Mouse (Mus musculus) thymus, postnatal 25 days (tissue): ENCODE measurements around the gene Zfp541.

Experiments
- DNase-seq: peaks from one replicate; pipeline ENCODE4 v3.0.0; 2022

Gene Zfp541

DNA sequence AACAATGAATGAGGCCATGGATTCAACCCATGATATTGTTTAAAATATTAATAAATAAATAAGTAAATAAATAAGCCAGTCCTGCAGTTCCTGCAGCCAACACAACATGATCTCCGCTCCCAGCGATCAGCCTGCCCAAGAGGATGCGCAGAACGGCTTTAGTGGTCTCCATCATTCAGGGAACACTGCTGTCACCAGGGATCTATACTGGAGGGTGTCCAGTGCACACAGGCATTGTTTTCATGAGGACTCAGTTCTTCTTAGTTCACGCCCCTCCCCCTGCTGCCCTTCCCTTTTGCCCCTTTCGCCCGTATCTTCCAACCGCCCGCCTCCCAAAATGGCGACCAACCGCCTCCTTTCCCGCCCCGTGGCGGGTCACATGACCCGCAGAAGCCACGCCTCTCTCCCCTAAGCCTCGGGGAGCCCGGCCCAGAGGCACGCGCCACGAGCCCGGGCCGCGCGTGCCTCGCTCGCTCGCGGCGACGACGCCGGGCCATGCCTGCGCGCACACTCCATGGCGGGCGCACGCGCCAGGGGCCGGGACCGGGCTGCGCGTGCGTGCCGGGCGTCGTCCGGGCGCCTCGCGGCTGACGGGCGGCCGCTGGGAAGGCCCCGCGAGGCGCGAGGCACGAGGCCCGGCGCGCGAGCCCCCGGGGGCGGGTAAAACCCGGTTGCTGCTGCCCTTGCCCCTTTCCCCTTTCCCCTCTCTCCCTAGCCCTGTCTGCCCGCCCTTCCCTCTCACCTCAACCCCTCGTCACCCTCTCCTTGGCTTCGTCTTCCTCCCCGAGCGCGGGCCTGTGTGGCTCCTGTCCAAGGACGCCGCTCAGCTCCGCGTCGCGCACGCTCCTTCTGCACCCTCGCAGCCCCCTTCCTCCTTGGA, at the start of gene Zfp541:
Gene Zfp541 (plus strand): TSS at position 596 of the 880 bp plus-strand sequence.
- DNase-seq = no peak

DNA sequence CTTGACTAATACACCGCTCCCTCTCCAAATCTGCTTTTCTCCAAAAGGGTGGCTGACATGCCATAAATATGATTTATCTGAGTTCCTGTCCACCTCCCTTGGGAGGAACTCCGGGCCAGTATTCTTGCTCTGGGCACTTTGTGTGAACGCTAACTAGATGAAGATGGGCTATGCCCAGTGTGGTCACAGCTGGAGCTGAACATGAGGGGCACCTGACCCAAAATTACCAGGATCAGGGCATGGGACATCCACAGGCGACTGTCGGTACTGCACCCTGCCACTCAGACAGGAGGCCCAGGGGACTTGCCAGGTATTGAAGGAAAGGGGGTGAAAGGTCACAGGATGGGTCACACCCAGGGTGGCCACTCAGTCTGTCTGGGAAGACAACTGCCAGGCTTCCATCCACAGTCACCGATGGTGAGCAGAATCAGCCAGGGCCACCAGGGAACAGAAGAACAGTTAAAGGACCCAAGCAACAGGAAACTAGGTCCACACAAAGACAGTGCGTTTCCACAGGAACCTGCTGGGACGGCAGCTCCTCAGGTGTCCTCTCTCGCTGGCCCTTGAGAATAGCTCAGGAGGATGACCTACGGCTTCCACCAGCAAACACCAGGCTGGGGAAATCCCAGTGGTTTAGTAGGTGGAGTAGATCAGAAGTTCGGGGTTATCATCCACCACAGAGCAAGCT, 48.9 kb upstream of the Zfp541 start:
- peak; percentile 49 for DNase-seq

DNA sequence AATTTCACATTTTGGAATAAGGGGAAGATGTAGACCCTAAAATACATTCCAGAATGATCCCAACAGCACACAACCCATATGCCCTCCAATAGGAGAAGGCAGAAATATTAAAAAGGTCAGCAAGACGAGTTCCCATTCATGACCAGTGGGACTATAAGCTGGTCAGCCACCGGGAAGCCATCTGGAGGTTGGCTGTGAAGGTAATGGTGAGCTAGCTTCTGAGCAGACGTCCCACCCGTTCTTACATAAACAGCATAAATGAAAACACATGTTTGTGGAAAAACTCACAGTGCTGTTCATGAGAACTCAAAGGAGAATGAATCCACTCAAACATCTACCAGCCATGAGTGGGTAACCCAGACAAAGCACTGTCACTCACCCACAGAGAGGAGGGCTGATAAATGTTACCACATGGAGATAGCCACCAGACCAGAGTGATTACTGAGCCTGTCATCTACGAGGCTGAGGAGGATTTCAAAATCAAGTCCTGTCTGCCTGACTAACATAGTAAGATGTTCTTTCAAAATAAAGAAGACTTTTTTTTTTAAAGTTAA, 47.8 kb upstream of the Zfp541 start:
- no peak for DNase-seq

DNA sequence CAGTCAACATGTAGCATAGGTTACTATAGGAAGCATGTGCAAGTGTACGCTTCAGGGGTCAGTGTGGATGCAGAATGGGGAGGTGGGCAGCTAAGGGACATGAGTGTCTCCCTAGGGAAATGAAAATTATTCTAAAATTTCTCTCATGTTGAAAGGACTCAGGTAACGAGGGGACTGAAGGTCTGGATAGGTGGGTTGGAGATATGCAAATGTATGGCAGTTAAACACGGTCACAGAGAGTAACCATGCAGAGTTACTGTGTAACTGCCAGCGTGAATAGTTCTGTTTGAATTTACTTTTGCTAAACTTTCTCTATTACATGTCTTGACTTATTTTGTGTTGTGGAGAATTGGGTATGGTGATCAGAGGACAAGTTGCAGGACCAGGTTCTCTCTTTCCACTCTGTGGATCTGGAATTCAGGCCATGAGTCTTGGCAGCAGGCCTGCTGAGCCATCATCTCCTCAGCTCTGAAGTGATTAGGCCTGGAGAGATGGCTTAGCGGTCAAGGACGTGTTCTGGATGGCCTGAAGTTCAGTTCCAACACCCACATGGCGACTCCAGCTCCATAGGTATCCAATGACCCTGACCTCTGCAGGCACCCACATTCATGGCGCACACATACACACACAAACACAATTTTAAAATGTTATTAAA, 47.0 kb upstream of the Zfp541 start:
- no peak for DNase-seq

DNA sequence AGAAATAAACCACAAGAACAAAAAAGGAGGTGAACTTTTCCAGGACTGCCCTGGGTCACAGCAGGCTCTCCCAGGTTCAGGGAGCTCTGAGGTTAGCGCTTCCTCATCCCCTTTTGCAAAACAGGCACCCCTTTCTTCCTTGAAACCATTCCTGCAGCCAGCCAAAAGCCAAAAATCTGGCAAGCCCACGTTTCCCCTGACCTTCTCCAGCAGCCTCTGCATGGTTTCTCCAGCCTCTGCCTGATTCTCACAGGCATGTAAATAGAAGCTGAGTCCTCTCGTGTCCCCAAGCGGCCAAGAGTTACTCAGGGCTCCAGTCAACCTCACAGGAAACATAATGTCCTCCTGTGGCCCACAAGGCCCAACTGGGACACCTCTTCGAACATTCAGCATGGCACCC, 46.2 kb upstream of the Zfp541 start:
- DNase-seq = no peak

DNA sequence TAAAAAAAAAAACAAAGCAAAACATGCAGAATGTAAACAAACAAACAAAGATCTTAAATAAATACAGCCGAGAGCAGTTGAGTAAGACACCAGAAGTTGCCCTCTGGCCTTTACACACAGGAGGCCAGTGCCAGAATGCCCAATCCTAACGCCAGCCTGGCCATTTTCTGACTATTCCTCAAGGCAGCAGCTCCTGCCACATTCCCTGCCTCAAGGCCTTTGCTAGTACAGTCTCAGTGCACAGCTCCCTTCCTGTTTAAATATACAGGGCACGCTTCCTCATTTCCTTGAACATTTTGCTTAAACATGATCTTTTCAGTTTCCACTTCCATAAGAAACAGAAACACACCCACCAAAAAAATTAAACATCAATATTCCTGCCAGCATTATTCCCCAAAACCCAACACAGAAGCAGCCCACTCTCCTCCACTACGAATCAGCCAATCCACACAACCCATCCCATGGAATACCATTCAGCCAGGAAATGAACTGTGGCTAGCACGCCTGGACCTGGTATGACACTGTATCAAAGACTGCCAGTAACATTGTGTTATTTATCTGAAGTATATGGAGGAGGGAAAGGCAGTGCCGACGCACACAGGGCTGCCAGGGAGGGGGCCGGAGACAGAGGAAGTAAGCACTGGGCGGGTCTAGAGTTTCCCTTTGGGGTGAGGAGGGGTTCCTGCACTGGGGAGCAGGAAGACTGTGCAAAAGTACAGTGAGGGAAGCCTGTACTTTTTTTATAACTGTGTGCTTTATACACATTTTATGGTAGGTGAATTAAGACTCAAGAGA, 43.4 kb upstream of the Zfp541 start:
- peak; percentile 66 for DNase-seq

DNA sequence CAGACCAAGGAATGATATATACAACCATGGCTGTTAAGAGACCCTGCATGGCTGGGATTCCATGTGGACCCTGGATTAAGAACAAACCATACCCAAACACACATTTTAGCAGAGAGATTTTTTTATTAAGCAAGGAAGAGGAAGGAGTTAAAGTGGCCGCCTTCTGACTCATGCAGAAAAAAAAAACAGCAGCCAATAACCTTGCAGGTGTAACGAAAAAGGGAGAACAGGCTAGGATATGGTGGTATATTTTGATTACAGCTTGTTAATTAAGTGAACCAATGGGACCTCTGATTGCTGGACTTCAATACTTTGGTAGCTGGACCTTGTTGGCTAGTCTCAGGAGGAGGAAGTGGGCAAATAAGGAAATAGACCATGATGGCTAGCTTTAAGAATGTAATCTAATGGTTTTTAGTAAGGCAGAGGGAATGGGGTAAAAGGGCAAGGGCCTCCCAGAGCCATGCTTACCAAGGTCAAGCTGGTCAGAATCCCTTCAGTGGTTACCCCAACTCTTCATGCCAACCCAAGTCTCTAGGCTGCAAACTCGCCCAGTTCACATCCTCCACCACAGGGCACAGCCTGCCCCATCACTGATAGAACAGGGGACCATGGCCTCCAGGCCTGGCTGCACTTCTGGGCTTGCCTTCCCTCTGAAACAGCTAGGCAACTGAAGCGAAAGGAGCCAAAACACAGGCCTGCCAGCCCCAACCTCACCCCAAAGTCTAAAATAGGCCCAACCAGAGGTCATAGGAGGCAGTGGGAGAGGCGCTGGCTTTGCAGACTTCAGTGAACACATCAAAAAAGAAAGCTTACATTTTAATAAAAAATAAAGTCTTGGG, 42.1 kb upstream of the Zfp541 start:
- no peak for DNase-seq

DNA sequence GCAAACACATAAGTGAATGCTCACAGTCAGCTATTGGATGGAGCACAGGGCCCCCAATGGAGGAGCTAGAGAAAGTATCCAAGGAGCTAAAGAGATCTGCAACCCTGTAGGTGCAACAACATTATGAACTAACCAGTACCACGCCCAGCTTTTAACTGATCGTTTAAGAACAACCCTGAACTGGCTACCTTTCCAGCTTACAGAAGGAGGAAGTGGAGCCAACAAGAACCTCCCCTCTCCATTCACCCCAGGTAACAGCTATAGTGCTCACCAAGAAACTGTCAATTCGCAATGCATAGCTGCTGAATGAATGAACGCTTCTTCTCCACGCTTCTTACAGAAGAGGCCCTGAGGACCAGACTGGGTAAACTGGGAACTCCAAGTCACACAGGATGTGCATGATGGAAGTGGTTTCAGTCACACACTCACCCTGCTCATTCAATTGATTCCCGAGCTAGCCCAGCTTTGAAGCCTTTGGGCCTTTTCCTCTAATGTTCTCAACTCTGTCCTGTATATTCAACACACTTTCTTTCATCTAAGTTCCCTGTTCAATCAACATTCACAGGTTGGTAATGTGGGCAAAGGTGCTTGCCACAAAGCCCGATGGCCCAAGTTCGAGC, 36.9 kb upstream of the Zfp541 start:
- no peak for DNase-seq

DNA sequence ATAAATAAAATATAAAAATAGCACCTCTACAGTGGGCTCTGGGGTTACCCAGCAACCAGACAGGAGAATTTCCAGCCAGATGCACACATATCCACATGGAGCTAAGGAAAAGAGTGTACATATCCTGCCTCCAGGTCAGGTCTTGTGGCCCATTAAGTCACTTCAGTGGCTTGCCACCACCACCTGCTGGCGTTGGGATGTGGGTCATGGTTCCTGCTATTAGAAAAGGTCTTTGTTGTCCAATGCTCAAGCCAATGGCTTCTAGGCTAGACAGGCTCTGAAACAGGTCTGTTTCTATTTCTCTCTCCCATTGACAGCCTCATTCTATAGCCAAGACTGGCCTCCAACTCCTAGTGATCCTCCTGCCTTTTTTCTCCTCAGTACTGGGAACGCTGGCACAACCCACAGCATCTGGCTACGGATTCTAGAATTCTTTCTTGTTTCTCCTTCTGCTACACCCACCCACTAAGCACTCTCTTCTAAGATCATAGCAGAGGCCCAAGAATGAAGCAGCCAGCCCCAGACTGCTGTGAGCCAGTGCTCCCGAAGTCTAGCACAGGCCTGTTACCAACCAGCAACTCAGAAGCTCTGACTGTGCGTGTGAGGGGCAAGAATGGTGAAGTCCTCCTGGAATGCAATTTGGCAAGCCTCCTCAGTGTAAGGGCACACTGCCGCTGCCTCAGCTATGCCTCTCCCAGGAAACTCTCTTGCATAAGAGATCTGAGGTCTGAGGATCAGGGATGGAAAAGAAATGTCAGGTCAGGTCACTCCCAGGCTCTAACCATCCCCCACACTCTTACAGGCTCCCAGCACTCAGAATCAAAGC, 33.3 kb upstream of the Zfp541 start:
- no peak for DNase-seq

DNA sequence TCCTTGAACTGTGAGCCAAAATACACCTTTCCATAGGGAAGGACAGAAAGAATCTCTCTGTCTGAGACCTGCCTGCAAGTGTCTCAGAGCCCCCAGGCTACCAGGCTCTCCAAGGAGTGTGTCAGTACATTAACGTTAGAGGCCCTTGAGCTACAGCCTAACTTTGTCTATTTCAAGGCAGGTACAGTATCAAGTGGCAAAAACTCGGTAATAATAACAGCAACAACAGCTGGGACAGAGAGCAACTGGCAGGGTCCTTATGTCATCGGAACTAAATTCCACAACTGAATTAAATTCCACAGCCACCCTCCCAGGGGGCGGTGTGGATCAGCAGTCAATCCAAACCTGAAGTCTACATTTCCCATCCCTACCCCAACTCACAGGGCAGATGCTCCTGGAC, 30.5 kb upstream of the Zfp541 start:
- DNase-seq = no peak

DNA sequence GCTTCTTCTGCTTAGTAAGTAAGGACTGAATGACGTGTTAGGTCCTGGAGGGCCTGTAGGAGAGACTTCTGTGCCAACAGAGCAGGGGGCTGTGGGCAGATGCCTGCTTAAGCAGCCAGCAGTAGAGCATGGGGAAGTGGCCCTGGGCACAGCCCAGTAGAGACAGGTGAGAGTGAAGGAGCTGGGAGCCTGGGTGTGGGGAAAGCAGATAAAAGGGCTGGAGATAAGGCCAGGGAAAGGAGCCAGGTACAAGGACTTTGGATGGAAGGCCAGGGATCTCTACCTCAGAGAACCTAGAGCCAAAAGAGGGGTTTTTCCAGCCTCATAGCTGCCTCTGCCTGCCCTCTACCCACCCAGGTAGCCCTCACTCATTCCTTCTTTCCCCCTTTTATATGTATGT, 28.6 kb upstream of the Zfp541 start:
- DNase-seq = no peak

DNA sequence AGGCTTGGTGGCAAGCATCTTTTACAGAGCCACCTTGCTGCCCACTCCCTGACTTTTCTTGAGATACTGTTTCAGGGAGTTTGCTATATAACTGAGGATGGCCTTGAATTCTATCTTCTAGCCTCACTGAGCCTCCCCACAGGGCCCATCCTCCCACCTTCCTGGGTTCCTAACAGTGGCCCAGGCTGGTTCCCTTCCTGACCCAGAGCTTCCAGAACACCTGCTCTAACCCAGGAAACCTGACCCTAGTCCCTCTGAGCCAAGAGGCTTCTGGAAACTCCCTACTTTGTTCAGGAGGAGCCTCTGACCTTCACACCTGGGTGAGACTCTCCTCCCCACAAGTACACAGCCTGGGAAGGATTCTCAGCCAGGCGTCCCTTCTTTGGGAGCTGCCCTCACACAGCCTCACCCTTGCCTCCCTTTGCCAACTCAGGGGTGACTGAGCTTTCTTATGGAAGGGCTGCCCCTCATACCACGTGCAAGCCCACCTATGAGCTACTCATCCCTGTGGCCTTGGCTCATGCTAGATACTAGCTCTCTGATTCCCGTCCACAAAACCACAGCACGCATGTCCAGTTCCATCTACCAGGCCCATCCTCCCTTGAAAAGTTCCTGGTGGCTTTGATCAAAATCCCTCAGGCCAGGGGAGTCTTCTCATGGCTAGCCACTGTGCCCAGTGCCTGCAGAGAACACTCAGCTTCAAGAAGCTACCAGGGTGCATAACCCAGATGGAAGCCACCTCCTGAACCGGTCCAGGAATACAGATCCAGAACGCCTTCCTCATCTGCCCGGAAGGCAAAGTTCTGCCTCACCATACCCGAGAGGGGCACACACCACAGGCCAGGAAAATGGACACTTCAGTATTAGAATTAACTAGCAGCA, 27.8 kb upstream of the Zfp541 start:
- no peak for DNase-seq

DNA sequence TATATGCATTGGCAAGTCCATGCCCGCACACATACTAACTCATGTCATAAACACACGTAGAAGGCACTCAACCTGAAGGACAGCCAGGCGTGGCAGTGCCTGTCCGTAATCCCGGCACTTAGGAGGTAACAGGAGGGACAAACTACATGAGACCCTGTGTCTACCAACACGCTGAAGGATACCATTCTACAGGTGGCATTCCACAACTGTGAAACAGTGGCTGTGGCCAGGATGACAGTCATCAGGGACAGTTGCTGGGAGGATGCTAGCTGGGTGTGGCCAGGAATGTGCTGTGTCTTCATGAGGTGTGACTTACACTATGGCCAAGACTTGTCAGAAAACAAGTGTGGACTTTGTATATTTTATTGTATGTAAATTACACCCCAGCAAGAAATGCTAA, 24.6 kb upstream of the Zfp541 start:
- no peak for DNase-seq

DNA sequence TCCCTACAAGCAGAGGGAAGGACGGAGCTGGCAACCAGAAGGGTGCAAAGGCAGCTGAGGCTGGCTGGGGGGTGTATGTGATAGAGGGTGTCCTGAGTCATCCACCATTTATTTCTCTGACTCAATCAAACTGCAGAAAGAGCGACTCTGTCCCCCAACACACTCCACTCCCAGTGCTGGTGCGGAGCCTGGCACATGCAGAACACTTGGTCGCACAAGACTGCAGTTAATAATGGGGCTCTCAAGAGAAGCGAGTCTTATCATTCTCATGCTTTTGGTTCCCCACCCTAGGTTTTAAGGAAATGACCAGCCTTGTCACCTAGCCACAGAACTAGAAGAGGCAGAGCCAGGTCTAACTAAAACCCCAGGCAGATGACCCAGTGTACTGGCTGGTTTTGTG, 22.3 kb upstream of the Zfp541 start:
- no peak for DNase-seq

DNA sequence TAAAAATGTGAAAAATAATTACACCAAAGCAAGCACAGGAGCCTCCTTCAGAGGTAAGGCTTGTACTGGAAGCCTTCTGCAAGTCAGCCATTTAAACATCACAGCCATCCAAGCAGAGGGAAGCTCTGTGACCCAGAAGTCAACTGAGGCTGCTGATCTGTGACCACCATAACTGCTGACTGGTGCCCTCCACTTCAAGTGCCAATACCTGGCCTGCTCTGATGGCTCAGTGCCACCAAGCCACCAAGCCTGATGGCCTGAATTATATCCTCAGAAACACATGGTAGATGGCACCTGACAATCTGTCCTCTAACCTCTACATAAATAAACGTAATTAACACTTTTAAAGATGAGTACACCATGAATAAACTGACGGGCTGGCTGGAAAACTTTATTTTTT, 20.4 kb upstream of the Zfp541 start:
- no peak for DNase-seq

DNA sequence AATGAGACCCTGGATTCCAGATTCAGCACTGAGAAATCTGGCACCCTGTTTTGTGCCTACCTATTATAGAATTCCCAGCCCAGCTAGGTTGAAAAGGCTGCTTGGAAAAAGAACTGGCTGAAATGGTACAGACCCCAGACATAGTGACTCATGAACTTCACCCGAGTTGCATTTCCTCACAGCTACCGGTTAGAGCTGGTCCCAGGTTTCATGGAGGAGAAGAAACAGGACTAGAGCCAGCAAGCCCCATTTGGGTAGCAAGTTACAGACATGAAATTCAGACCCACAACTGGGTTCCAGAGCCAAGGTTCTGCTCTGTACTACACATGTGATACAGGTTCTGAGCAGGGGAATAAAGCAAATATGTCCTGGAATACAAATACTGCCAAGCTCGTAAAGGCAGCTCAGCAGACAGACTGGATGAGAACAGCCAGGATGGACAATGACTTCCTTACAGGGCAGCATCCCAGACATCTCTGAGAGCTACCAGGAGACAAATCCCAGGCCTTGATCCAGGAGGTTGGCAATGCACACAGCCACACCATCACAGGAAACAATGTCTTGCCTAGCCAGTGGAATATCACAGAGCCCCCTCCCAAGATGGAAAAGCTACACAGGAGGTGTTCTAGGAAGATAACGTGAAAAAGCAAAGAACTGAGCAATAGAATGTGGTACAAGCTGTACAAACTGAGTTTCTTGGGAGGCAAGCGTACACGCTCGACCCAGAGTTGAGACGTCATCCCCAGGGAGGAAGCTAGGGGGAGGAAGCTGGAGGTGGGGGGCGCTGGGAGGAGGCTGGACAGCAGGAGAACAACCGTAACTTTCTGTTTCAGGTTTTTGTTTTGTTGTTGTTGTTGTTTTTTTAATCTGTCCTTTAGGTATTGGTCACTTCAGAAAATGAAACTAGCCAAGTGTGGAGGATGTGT, 18.5 kb upstream of the Zfp541 start:
- no peak for DNase-seq

DNA sequence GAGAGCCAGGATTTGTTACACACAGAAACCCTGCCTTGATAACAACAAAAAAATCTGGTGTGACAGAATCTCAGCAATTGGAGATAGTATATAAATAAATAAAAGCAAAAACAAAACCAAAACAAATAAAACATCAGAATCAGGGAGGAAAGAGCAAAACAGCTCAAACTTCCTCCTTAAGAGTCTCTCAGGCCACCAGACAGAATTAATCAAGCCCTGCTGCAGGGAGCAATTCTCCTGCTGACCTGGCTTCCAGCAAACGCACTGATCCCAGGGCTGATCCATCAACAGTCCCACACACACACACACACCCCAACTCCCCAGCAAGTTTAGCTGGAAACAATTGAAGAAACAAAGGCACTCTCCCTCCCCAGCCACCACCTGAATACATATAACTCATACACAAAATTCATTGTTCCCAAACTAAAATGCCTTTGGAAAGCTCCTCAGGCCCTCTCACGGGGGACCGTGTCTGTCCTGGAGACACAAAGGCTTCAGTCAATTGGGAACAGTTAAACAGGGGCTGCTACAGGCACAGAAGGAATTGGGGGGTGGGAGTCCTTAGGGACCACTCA, 17.7 kb upstream of the Zfp541 start:
- no peak for DNase-seq

DNA sequence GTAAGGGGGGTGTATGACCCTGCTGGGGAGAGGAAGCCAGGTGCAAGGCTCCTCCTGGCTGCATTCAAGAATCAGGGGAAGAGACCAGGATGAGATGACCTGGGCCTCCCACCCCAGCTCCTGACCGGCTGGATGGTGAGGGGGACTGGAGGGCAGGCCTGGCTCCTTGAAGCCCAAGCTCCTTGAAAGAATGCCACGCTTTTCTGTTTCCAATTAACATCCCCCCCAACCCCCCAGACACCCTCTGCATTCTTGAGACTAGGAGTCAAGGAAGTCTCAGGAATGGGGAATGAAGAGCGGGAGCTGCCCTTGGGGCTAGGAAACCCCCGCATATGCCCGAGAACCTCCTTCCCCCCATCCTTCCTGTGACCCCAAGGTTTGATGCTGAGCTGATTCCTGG, 17.1 kb upstream of the Zfp541 start:
- DNase-seq = no peak
